Mouse (Mus musculus) kidney, postnatal 0 days (tissue): ENCODE measurements around the gene Mast3. TPM values are rescaled to one million over a fixed set of nuclear protein-coding genes. Genes with fewer than 3 reads are reported as not detected.
A peak's percentile ranks its signal among the peaks of the same experiment; 100 is the strongest.

ENCODE experiments used
- ATAC-seq: fragments of 200-750 bp; cut with Nextera tagmentation; replicated peaks from 2 replicates; pipeline ENCODE4 v1.8.0; 2017; ENCODE audit warnings: low read depth, moderate number of reproducible peaks, moderate TSS enrichment, moderate library complexity; ENCODE audit not compliant: low FRiP score
- DNase-seq: peaks from one replicate; pipeline ENCODE4 v3.0.0-alpha.2; 2016; ENCODE audit warnings: low spot score
- H3K27ac ChIP-seq: fragments of 300-500 bp; sonication (generic); 2 replicates; pipeline ENCODE4 v1.5.1; 2014; ENCODE audit warnings: mild to moderate bottlenecking
- H3K27me3 ChIP-seq: fragments of 300-500 bp; sonication (generic); 2 replicates; pipeline ENCODE4 v1.6.1; 2014; ENCODE audit warnings: low read length, mixed read lengths; ENCODE audit not compliant: insufficient read depth
- H3K36me3 ChIP-seq: fragments of 300-500 bp; sonication (generic); 2 replicates; pipeline ENCODE4 v1.6.1; 2014; ENCODE audit warnings: low read length, mixed read lengths; ENCODE audit not compliant: insufficient read depth
- H3K4me1 ChIP-seq: fragments of 300-500 bp; sonication (generic); replicated peaks from 2 replicates; pipeline ENCODE4 v1.6.1; 2014; ENCODE audit warnings: antibody characterized with exemption, low read length, mixed read lengths; ENCODE audit not compliant: insufficient read depth
- H3K4me2 ChIP-seq: fragments of 300-500 bp; sonication (generic); 2 replicates; pipeline ENCODE4 v1.6.1; 2014; ENCODE audit warnings: mild to moderate bottlenecking, low read length, moderate library complexity, mixed read lengths
- H3K4me3 ChIP-seq: fragments of 300-500 bp; sonication (generic); replicated peaks from 2 replicates; pipeline ENCODE4 v1.5.1; 2014; ENCODE audit warnings: low read depth, low read length
- H3K9ac ChIP-seq: fragments of 300-500 bp; sonication (generic); 2 replicates; pipeline ENCODE4 v1.6.1; 2014; ENCODE audit warnings: low read depth, low read length
- H3K9me3 ChIP-seq: fragments of 300-500 bp; sonication (generic); replicated peaks from 2 replicates; pipeline ENCODE4 v1.6.1; 2016; ENCODE audit warnings: low read length, inconsistent platforms, mixed read lengths
- CTCF ChIP-seq: IDR thresholded peaks from 2 replicates; pipeline ENCODE4 v1.5.1; 2016; ENCODE audit warnings: antibody characterized with exemption, low read depth, mild to moderate bottlenecking, moderate library complexity
- WGBS: fragments of 180-500 bp; shearing (Covaris S2); extraction: QIAGEN DNeasy Blood & Tissue Kit; methylation state at CpG from one replicate; pipeline ENCODE4 v1.1.7; 2014; 5-methylcytosine and 5-hydroxymethylcytosine counted together
- polyA plus RNA-seq: library from polyadenylated mRNA; unstranded; fragments of >200 nt; fragmentation: Nextera tagmentation; extraction: Ambion mirVana; gene quantifications from 2 replicates; pipeline ENCODE4 v1.2.1, GENCODE M21; 2015

The Mast3 gene
- polyA plus RNA-seq, 1 experiment from 2014 or later, result 10.2 TPM

GRCm38 (mm10) chr8:70801156-70801555, 3.7 kb downstream of the Mast3 start:
- ATAC-seq (no peak), DNase-seq (no peak)
- no peaks in the 10 kb centered on the region for H3K36me3 ChIP-seq
- H3K9me3 ChIP-seq, result no peaks in the 10 kb centered on the region
- peaks cover 26% of the 10 kb centered on the region for H3K4me1 ChIP-seq
- WGBS, result 14% methylated on average over 15 of the region's 15 CpGs
- H3K27me3 ChIP-seq, result peaks cover 14% of the 10 kb centered on the region
- H3K9ac ChIP-seq, result no peak overlapping the region
- no peak for TF ChIP-seq CTCF
- no peak overlapping the region for H3K27ac ChIP-seq
- no peak overlapping the region for H3K4me2 ChIP-seq
- H3K4me3 ChIP-seq, result no peak overlapping the region

- Histone ChIP-seq H3K4me3 (no peak overlapping the region), H3K4me2 (no peak overlapping the region), H3K36me3 (no peaks in the 10 kb centered on the region), H3K27ac (no peak overlapping the region), H3K27me3 (peaks cover 14% of the 10 kb centered on the region), H3K4me1 (peaks cover 26% of the 10 kb centered on the region), H3K9ac (no peak overlapping the region), H3K9me3 (no peaks in the 10 kb centered on the region)
- WGBS, result 64% methylated on average over 10 of the region's 10 CpGs
- ATAC-seq, result no peak
- TF ChIP-seq CTCF, result no peak
- DNase-seq, result no peak
These were observed 4.2 kb downstream of the Mast3 start for GRCm38 (mm10) chr8:70800648-70801047.

GRCm38 (mm10) chr8:70798281-70798680, 6.6 kb downstream of the Mast3 start:
- H3K4me3 ChIP-seq, result peak overlapping the region; percentile 50
- H3K9ac ChIP-seq, result peak overlapping the region; percentile 62; the same call in 1 of the 2 replicates
- ATAC-seq, result no peak
- H3K9me3 ChIP-seq, result no peaks in the 10 kb centered on the region
- H3K36me3 ChIP-seq, result no peaks in the 10 kb centered on the region
- peaks cover 17% of the 10 kb centered on the region; the same call in 1 of the 2 replicates for H3K4me1 ChIP-seq
- no peak for DNase-seq
- peak overlapping the region; percentile 71 for H3K27ac ChIP-seq
- no peak for TF ChIP-seq CTCF
- H3K27me3 ChIP-seq, result peaks cover 9% of the 10 kb centered on the region; the same call in 1 of the 2 replicates
- 16% methylated on average over 15 of the region's 15 CpGs for WGBS
- H3K4me2 ChIP-seq, result peak overlapping the region; percentile 93

- Histone ChIP-seq H3K9me3 (no peaks in the 10 kb centered on the region), H3K27me3 (peaks cover 9% of the 10 kb centered on the region; the same call in 1 of the 2 replicates), H3K4me1 (peaks cover 24% of the 10 kb centered on the region; the same call in 1 of the 2 replicates), H3K36me3 (no peaks in the 10 kb centered on the region), H3K9ac (peak overlapping the region; percentile 62), H3K4me2 (peak overlapping the region; percentile 93), H3K4me3 (peak overlapping the region; percentile 50), H3K27ac (peak overlapping the region; percentile 71)
- ATAC-seq (peak; percentile 84), DNase-seq (peak; percentile 96)
- TF ChIP-seq CTCF, result no peak
- under 1% methylated on average over 51 of the region's 57 CpGs for WGBS
These were observed 7.5 kb downstream of the Mast3 start for GRCm38 (mm10) chr8:70797081-70798070.

- H3K27me3 ChIP-seq, result peaks cover 9% of the 10 kb centered on the region; the same call in 1 of the 2 replicates
These were observed 8.3 kb downstream of the Mast3 start for GRCm38 (mm10) chr8:70796403-70797080.

GRCm38 (mm10) chr8:70795370-70795769, 9.5 kb downstream of the Mast3 start:
- Histone ChIP-seq H3K27ac (no peak overlapping the region), H3K9me3 (no peaks in the 10 kb centered on the region), H3K9ac (no peak overlapping the region), H3K4me2 (no peak overlapping the region), H3K36me3 (no peaks in the 10 kb centered on the region), H3K4me1 (peaks cover 35% of the 10 kb centered on the region), H3K4me3 (no peak overlapping the region), H3K27me3 (peaks cover 9% of the 10 kb centered on the region; the same call in 1 of the 2 replicates)
- DNase-seq, result no peak
- ATAC-seq, result no peak
- peak; percentile 56 for TF ChIP-seq CTCF
- WGBS, result 98% methylated on average over 2 of the region's 2 CpGs

More at GRCm38 (mm10) chr8:70796403-70797080, 8.3 kb downstream of the Mast3 start:
- H3K4me3 ChIP-seq, result peak overlapping the region; percentile 50
- H3K36me3 ChIP-seq, result no peaks in the 10 kb centered on the region
- H3K4me1 ChIP-seq, result peaks cover 26% of the 10 kb centered on the region; the same call in 1 of the 2 replicates
- peak overlapping the region; percentile 71; the same call in 1 of the 2 replicates for H3K27ac ChIP-seq
- TF ChIP-seq CTCF, result no peak
- H3K9me3 ChIP-seq, result no peaks in the 10 kb centered on the region
- H3K4me2 ChIP-seq, result peak overlapping the region; percentile 93
- DNase-seq (no peak), ATAC-seq (no peak)
- peak overlapping the region; percentile 62 for H3K9ac ChIP-seq
- WGBS, result 2% methylated on average over 54 of the region's 54 CpGs
